Mouse (Mus musculus) layer of hippocampus, postnatal 10 days (tissue): ENCODE results near the gene Zdhhc3. TPM values are rescaled to one million over a fixed set of nuclear protein-coding genes. Genes with fewer than 3 reads are reported as not detected.
A peak's percentile ranks its signal among the peaks of the same experiment; 100 is the strongest.

Experiments used
- DNase-seq, 2 experiments: peaks; one replicate each; pipeline ENCODE4 v3.0.0; 2021; ENCODE audit warnings: low spot score in 2 of 2
- total RNA-seq, 2 experiments: library from RNA; stranded (reverse); gene quantifications; 2 replicates each; pipeline ENCODE4 v1.2.3; 2021

Gene Zdhhc3
- total RNA-seq, 2 experiments from 2014 or later, result 72.4 to 72.7 TPM

GRCm38 (mm10) chr9:123020995-123021631 is 91.9 kb downstream of the Zdhhc3 start, which contains the start of gene Tmem42:
TSS of gene Tmem42 (plus strand) at chr9:123021326.
- peak; percentile 78 to 88 for DNase-seq

Other genes with a start within 250 kb of the Zdhhc3 start
- gene Zfp445, start 247.2 kb downstream of the Zdhhc3 start, total RNA-seq, result 100 to 1,000 TPM; 166 to 178 TPM
- gene Zkscan7, start 227.5 kb downstream of the Zdhhc3 start, total RNA-seq, result 1 to 10 TPM; 5.0 TPM
- gene Zfp105, start 190.1 kb downstream of the Zdhhc3 start, total RNA-seq, result 1 to 10 TPM; 7.2 to 7.8 TPM
- gene 1110059G10Rik, start 162.2 kb downstream of the Zdhhc3 start, total RNA-seq, result 10 to 100 TPM; 18.7 to 22.6 TPM
- 1 to 10 TPM; 5.0 to 7.9 TPM for gene Kif15, start 162.2 kb downstream of the Zdhhc3 start, total RNA-seq
- 10 to 100 TPM; 35.0 to 38.8 TPM for gene Tmem42, start 91.9 kb downstream of the Zdhhc3 start, total RNA-seq
- gene Tgm4, start 78.5 kb downstream of the Zdhhc3 start, total RNA-seq, result 1 to 10 TPM in 1 of 2 experiments, under 1 TPM in 1; 0.74 to 1.4 TPM
- gene Exosc7, start within 50 bp of the Zdhhc3 start, total RNA-seq, result 10 to 100 TPM; 37.9 to 49.7 TPM
- gene Clec3b, start 37.7 kb upstream of the Zdhhc3 start, total RNA-seq, result 1 to 10 TPM; 7.2 to 7.4 TPM
- under 1 TPM in 1 of 2 experiments, not detected in 1; 0.09 TPM for gene Cdcp1, start 102.8 kb upstream of the Zdhhc3 start, total RNA-seq
- gene Tmem158, start 147.6 kb upstream of the Zdhhc3 start, total RNA-seq, result 10 to 100 TPM; 70.7 to 72.0 TPM